Mouse (Mus musculus) adrenal gland, adult (tissue): Measurements from ENCODE around the gene Cma2.
"Not testable (repeated sequence)": the region's sequence is repeated elsewhere in the genome, so short reads cannot be mapped to it uniquely, and the experiment has no call there.

ENCODE experiments used
- DNase-seq, 2 experiments: peaks; one replicate each; pipeline ENCODE4 v3.0.0; 2022 to 2023; ENCODE audit warnings: low spot score in 1 of 2; ENCODE audit not compliant: inconsistent age in 2 of 2

Cma2 gene

DNA sequence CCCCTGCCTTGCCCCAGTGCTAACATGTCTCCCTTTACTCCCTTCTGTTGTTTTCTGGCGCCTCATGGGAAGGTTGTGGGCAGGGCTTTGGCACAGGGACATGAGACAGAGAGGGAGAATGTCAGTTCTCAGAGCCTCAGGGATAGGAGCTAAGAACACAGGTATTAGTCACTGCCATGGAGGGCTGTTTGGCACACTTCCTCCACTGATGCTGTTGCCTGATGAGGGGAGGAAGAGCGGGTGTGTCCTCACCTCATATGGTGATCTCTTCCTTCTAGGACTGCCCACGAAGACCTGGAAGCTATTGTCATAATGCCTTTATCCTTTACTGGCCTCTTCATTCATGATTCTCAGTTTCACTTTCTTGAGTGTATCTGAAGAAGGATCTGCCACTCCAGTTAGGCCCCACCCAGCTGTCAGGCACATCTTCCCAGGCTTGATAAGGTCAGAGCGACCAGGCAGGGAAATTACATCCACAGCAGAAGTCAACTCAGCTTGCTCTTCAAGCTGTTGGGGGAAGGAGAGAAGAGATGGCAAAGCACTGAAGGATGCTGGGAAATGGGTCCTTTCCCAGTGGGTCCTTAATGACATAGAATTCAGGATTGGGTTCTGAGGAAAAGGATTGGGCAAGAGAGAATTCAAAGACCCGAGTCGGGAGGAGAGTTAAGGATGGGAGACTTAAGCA, at the start of gene Cma2:
Gene Cma2, plus strand, starts transcription at position 635 of the 685 bp plus-strand sequence.
- no peak for DNase-seq

DNA sequence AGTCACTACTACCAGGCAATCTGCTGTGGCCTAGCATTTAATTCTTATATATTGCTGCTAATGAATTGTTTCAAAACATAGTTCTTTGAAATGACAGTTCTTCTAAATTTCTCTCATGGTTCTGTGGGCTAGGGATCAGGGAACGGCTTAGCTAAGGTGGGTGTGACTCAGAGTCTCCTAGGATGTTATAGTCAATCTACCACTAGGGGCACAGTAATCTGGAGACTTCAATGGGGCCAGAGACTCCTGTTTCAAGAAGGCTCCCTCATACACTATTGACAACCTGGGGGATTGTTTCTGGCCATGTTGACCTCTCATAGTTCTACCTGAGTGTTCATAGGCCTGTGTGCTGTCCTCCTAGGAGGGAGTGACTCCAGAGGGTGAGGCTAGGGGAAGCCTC, 45.3 kb upstream of the Cma2 start:
- peak in 1 of 2 experiments; percentile 38 for DNase-seq

DNA sequence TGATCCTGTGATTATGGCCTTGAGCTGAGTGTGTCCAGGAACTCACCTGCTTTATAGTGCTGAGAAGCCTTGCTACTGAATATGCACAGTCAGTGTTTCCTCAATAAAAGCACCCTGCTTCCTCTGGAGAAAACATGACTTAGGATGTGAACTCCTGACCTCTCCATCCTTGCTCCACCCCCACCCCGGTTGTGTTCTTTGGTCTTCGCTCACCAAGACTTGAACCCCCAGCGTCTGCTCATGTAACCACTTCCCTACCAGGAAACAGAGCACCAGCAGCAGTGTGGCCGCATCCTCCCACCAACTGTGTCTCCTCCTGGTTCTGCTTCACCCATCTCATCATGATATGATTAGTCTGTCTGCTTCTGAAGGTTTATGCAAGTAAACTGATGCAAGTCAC, 37.4 kb upstream of the Cma2 start:
- no peak for DNase-seq

DNA sequence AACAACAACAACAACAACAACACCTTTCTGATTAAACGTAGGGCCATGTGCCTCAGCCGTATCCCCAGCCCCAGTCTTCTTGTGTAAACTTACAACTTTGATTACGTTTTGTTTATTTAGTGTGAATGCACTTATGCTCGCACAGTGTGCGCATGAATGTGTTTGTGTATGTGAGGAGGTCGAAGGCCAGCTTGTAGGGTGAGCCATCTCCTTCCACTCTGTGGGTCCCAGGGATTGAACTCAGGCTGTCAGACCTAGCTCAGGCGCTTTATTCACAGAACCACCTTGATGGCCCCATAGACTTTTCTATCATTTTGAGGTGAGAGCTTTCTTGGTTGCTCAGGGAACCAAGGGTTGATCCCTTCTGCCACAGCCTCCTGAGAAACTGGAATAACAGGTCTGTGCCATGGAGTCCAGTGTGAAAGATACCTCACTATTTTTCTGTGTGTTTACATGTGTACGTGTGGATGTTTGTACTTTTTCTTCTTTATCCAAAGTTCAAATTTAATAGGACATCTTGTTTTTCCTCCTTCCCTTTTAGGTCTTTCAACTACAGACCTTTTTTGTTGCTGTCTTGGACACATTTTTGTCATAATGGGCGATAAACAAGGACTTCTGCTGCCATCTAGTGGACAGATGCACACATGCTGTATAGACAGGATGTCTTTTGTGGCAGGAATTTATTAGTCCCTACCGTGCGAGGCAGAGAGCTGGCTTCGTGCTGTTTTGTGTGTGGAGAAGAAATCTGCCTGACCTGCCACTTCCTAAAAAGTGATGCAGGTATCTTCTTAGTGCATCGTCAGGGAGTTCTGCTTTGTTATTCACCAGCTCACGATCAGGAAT, 32.3 kb upstream of the Cma2 start:
- peak; percentile 62 to 91 for DNase-seq

DNA sequence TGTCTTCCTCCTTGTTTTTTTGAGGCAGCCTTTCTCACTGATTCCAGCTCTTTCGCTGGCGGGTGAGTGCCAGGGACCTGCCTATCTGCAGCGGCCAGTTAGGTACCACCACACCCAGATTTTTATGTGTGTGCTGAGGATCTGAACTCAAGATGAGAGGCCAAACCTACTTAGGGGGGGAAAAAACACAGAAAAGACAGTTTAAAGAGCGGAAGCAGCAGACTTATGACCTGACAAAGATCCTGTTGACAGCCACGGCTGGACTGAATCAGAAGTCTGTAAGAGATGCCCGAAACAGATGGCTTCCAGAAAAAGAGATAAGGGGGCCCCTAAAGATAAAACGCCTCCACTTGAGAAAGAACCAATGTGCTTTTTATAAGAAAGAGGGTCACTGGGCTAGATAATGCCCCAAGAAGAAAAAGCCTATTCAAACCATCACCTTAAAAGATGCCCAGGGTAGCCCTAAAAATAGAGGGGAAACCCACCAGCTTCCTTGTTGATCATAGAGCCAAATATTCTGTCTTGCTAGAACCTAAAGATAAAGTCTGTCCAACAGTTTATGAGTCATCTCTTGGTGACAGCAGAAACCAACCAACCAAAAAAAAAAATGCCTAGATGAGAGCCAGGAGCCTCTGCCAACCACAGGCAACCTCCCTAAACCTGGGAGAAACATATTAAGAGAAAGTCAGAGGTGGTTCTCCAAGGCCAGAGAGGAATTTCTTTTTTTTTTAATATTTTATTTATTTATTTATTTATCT, 28.1 kb upstream of the Cma2 start:
- no peak for DNase-seq

DNA sequence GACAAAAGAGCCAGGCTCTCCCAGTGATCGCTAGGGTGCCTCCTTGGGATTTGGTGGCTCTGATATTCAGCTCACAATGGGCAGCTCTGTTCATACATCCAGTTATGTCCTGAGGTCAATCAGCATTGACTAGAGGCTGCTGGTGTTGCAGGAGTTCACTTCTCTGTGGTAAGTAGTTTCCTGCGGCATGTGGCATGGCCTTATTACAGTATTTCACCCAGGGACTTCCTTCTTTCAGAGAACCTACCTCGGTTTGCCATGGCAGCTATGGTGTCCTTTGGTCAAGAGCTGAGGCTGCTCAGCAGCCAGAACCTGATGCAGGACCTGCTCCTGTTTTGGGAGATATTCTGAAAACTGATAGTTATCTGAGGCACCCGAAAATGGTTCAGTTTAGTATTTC, 23.9 kb upstream of the Cma2 start:
- DNase-seq: no peak

DNA sequence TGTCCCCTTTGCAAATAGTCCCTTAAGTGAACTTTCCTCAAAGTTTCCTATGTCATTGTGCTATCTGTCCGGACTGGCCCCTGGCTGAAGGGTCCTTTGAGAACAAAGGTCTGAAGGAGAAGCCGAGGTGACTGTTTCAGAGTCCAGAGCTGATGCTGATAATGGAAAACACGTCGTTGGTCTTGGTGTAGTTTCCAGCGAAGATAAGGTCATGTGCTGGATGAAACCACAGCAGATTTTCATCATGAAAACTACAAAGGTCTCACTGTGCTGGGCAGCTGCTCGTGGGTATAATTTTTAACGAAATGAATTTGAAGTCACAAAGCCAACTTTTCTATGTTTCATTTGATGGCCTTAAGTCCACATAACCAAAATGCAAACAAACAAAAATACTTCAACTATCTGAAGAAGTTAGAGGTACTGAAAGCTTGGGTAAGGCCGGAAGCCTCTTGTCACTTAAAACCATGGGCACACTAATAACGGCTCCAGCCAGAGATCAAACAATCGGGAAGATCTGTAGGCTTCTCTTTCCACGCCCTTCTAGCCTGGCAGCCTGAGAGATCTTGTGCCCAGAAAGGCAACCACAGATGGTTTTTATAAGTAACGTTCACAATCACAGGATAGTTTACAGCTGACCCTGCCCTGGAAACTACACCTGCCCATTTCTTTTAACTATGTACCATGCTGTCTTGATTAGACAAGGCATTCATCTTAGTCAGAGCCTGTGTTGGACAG, 21.4 kb upstream of the Cma2 start:
- DNase-seq: no peak

DNA sequence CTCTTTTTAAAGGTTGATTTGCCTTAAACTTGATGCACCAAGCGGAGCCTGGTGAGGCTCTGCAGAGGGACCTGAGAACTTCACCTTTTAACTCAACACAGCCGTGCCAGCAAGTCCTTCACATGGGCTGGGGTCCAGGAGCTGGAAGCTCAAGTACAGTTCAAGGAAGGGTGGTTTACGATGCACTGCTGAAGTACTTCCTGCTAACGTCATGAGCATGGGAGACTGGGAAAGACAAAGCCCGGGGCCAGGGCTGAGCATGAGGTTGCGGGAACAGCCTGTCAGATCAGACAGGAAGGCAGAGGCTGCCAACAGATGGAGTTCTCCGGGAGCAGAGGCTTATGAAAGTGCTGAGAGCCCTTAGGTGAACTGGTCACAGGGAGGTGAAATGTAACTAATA, 17.2 kb upstream of the Cma2 start:
- DNase-seq: peak; percentile 8 to 25

DNA sequence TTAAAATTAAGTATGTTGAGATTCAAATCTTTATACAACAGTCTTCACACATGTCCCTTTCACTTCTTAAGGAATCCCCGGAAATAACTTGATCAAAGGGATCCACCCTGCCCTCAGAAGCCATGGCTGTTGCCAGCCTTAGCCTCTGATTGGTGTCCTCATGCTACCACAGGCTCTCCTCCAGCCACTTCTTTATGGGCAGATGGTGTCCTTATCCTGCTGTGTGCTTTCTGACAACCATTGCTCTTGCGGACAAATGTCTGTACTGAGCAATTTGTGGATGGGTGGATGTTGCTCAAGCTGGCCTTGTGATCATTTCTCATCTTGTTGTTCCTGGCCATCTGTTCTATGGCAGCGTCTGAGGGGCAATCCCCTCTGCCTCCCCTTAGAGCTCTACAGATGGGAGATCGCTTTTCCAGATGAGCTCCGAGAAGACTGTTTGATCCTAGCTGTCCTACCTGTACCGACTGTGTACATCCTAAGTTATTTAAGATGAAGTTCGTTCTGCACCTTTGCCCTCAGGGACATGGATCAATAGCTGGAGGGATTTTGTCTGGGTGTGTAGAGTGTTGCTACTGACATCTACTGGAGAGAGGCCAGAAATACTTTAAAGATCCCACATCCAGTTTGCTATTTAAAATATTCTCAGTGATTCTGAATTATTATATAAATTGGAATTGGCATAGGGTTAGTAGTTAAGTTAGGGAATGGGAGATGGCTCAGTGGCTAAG, 10.5 kb upstream of the Cma2 start:
- DNase-seq: no peak

DNA sequence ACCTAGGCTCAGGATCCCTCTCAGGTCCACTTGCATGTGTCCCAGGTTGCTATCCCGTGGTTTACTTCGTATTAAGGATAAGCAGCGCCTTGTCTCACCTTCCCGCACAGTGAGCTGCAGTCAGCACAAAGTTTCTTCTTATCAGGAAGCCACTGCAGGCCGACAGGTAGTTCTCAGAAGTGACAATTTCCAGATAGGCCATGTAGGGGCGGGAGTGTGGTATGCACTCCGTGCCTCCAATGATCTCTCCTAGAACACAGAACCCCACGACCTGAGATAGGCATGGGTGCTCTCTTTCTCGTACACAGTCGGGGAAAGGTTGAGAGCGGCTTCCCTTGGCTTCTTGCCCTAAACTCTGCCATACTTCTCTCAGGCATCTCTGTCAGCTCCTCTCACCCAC, 7.2 kb upstream of the Cma2 start:
- no peak for DNase-seq

DNA sequence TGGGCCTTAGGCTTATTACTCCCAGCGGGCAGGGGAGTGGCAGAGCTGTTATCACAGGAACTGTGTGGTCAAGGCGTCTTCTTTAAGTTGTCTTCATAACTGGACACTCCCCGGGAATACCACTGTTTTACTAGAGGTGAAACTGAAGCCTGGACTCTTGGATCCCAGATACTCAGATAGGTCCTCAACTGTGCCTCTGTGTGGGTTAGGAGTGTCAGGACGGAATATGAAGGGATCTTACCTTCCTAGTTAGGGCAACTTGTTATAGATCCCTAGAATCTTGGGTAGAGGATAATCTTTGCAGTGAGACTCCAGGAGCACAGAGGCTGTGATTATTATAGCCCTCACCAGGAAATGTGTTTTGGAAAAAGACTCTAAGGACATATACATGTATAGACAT, 6.2 kb upstream of the Cma2 start, which contains the start of gene Cma1:
Gene Cma1, minus strand, starts transcription at position 101 of the 400 bp plus-strand sequence.
- DNase-seq: no peak

DNA sequence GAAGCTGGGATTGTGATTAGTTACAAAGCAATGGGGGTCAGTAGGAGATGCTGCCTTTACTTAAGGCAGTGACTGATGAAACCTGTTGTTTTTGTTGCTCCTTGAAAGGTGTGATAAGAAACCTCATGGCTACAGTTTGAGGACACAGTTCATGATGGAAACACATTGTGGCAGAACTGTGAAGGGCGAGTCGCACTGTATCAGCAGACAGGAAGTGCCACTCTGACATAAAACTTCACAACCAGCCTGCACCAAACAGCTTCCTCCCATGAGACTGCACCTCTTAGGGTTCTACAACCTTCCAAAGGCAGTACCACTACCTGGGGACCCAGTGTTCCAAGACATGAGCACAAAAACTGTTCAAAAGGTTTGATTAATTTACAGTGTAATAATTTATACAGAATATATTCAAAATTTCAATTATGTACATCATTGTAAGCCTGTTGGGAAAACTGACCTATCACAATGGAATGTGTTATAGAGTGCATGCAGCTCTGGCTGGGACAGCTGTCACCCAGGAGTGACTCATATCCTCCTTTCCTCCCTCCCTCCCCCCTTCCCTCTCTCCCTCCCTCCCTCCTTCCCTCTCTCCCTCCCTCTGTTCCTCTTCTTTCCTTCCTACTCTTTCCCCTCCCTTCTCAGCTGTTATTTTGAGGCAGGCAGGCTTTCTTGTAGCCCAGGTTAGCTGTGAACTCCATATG, 4.4 kb upstream of the Cma2 start:
- DNase-seq: no peak

DNA sequence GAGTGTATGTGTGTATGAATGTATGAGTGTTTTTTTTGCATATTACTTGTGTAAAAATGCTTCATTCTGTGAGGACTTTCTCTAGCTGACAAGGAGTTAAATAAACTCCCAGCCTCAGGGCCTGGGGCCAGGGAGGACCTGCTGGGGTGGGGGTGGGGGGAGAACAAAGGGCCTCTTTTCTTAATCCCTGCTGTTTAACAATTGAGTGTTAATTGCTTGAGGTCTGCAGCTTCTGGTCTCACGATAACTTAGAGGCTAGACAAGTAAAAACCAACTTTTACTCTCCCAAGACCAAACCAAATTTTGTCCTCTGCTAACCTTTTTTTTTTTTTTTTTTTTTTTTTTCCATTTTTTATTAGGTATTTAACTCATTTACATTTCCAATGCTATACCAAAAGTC, 12.5 kb downstream of the Cma2 start:
- no peak for DNase-seq

DNA sequence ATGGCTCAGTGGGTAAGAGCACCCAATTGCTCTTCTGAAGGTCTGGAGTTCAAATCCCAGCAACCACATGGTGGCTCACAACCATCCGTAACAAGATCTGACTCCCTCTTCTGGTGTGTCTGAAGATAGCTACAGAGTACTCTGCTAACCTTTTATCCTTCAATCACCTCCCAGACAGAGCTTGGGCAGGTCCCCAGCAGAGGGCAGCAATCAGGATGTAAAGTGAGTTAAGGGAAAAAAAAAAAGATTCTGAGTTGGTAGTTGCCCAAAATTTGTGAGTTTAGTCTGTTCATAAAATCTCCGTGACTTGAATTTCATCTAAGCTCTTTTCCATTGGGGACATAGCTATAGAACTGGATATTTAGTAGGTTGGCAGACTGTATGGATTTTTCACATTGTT, 13.1 kb downstream of the Cma2 start:
- DNase-seq: not testable (repeated sequence)

DNA sequence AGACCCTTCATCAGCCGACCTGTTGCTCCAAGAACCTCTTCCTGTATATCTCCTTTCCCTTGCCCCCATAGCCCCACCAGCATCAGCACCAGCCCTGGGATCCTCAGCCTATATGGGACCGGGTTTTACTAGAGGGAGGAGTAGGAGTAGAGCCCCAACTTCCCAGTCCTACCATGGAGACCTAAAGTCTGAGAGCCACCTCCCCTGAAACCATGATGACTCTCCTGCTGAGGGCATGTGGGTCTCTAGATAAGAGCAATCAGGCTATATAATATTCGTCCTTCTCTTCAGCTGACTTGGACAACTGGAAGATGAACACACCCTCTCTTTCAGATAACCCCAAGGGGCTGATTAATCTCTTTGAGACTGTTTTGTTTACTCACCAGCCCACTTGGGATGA, 36.7 kb downstream of the Cma2 start:
- DNase-seq: not testable (repeated sequence)

DNA sequence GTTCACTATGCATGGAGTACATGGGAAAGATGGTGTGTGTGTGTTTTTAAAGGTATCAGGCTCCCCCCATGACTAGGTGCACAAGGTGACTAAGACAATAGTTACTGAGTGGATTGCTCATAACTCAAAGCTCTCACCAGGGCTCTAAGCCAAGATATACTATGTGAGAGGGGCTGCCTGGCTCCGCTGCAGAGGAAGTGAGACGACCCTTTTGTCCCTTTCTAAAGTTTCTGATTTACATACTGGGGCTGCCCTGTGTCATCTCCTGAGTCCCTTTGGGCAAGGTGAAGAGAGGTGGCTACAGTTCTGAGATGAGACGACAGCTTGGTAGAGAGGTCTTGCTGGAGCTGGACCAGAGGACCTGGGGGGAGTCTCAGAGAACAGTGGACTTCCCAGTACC, 62.4 kb downstream of the Cma2 start:
- DNase-seq: no peak

DNA sequence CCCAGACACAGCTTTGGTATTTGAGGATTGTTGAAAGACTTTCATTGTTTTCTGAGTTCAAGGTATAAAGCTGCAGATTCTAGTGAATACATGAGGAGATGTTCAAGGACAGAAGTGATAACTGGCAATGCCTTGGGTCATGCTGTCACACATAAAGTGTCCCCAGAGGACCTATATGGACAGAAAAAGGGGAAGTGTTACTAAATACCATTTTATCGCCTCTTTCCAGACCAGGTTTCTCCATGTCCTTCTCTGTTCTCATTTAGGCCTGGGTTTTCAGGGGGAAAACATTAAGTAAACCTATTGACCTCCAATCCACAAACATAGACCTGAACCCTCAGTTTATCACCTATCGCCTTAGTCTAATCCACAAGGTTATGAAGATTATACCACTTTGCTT, 63.1 kb downstream of the Cma2 start:
- no peak for DNase-seq

DNA sequence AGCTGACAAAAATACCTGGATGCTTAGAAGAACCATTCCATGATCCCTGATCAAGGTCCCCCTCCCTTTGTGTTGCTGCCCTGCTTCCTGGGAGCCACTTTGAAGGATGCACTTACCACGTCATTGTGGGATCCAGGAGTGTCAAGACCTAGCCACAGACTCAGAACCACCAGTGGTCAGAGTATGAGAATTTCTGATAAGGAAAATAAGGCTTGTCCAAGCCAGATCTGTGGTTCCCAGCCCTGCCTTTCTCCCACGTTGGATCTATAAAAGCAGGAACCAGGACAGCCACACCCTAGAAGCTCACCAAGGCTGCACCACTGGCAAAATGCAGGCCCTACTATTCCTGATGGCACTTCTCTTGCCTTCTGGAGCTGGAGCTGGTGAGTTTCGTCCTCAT, 66.9 kb downstream of the Cma2 start, which contains the start of gene Mcpt1:
Gene Mcpt1, plus strand, starts transcription at position 301 of the 400 bp plus-strand sequence.
- not testable (repeated sequence) for DNase-seq

DNA sequence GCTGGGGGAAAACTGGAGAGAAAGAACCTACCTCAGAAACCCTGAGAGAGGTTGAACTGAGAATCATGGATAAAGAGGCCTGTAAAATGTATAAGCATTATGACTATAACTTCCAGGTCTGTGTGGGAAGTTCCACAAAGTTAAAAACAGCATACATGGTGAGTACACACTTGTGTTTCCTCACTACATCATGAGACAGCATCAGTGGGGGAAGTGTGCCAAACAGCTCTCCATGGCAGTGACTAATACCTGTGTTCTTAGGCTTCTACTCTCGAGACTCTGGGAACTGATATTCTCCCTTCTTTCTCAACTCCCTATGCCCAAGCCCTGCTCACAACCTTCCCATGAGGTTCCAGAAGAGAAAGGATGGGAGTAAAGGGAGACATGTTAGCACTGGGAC, 68.7 kb downstream of the Cma2 start:
- DNase-seq: no peak

DNA sequence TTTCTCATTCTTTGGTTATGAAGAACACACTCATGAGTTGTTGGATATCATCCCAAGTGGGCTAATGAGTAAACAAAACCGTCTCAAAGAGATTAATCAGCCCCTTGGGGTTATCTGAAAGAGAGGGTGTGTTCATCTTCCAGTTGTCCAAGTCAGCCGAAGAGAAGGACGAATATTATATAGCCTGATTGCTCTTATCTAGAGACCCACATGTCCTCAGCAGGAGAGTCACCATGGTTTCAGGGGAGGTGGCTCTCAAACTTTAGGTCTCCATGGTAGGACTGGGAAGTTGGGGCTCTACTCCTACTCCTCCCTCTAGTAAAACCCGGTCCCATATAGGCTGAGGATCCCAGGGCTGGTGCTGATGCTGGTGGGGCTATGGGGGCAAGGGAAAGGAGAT, 70.5 kb downstream of the Cma2 start:
- DNase-seq: not testable (repeated sequence)
